Mouse (Mus musculus) stomach, postnatal 0 days (tissue): ENCODE results near the gene Mbnl2. TPM values are rescaled to one million over a fixed set of nuclear protein-coding genes. Genes with fewer than 3 reads are reported as not detected.

Experiments used
- ATAC-seq: fragments of 200-750 bp; cut with Nextera tagmentation; 2 replicates; pipeline ENCODE4 v1.8.0; 2017; ENCODE audit not compliant: low FRiP score, low TSS enrichment
- DNase-seq: peaks from one replicate; pipeline ENCODE4 v3.0.0-alpha.2; 2016; ENCODE audit warnings: low spot score
- H3K27ac ChIP-seq: fragments of 300-500 bp; sonication (generic); replicated peaks from 2 replicates; pipeline ENCODE4 v1.5.1; 2014; ENCODE audit warnings: mild to moderate bottlenecking, control low read depth
- H3K27me3 ChIP-seq: fragments of 300-500 bp; sonication (generic); 2 replicates; pipeline ENCODE4 v1.6.1; 2014; ENCODE audit warnings: low read length; ENCODE audit not compliant: control insufficient read depth, insufficient read depth
- H3K36me3 ChIP-seq: fragments of 300-500 bp; sonication (generic); 2 replicates; pipeline ENCODE4 v1.6.1; 2014; ENCODE audit warnings: low read length, mixed read lengths; ENCODE audit not compliant: control insufficient read depth, insufficient read depth
- H3K4me1 ChIP-seq: fragments of 300-500 bp; sonication (generic); replicated peaks from 2 replicates; pipeline ENCODE4 v1.6.1; 2014; ENCODE audit warnings: antibody characterized with exemption; ENCODE audit not compliant: control insufficient read depth, insufficient read depth
- H3K4me2 ChIP-seq: fragments of 300-500 bp; sonication (generic); replicated peaks from 2 replicates; pipeline ENCODE4 v1.6.1; 2014; ENCODE audit warnings: low read depth, mild to moderate bottlenecking, control low read depth, moderate library complexity
- H3K4me3 ChIP-seq: fragments of 300-500 bp; sonication (generic); 2 replicates; pipeline ENCODE4 v1.5.1; 2014; ENCODE audit warnings: low read depth, low read length, control low read depth
- H3K9ac ChIP-seq: fragments of 300-500 bp; sonication (generic); 2 replicates; pipeline ENCODE4 v1.6.1; 2014; ENCODE audit warnings: mild to moderate bottlenecking, low read length, control low read depth, mixed read lengths
- H3K9me3 ChIP-seq: fragments of 300-500 bp; sonication (generic); 2 replicates; pipeline ENCODE4 v1.6.1; 2016; ENCODE audit warnings: low read length; ENCODE audit not compliant: control insufficient read depth
- CTCF ChIP-seq: IDR thresholded peaks from 2 replicates; pipeline ENCODE4 v1.5.1; 2016; ENCODE audit warnings: antibody characterized with exemption, low read depth, mild to moderate bottlenecking, moderate library complexity
- EP300 ChIP-seq: optimal IDR thresholded peaks from 2 replicates; pipeline ENCODE3; 2016; ENCODE audit warnings: antibody characterized with exemption
- WGBS: fragments of 180-500 bp; shearing (Covaris S2); extraction: QIAGEN DNeasy Blood & Tissue Kit; methylation state at CpG from one replicate; pipeline ENCODE4 v1.1.7; 2014; 5-methylcytosine and 5-hydroxymethylcytosine counted together
- polyA plus RNA-seq: library from polyadenylated mRNA; unstranded; fragments of >200 nt; fragmentation: Nextera tagmentation; extraction: Ambion mirVana; gene quantifications from 2 replicates; pipeline ENCODE4 v1.2.1, GENCODE M21; 2015

Mbnl2 gene
- polyA plus RNA-seq, 1 experiment from 2014 or later = 104 TPM

GRCm38 (mm10) chr14:120336841-120337240 lies 61.4 kb downstream of the Mbnl2 start:
- no peak for DNase-seq
- Histone ChIP-seq H3K9ac (no peak overlapping the region), H3K36me3 (no peaks in the 10 kb centered on the region; the same call in 1 of the 2 replicates), H3K27ac (peak overlapping the region; percentile 75; the same call in 1 of the 2 replicates), H3K9me3 (no peaks in the 10 kb centered on the region), H3K4me2 (no peak overlapping the region), H3K4me1 (peaks cover 9% of the 10 kb centered on the region), H3K27me3 (no peaks in the 10 kb centered on the region), H3K4me3 (no peak overlapping the region)
- no peak for TF ChIP-seq CTCF
- TF ChIP-seq EP300 = no peak
- WGBS = 54% methylated on average over 8 of the region's 8 CpGs
- no peak for ATAC-seq

GRCm38 (mm10) chr14:120337731-120338462 lies 62.4 kb downstream of the Mbnl2 start:
- Histone ChIP-seq H3K4me1 (peaks cover 9% of the 10 kb centered on the region), H3K27ac (peak overlapping the region; percentile 75), H3K27me3 (no peaks in the 10 kb centered on the region), H3K9ac (no peak overlapping the region), H3K4me3 (no peak overlapping the region), H3K9me3 (no peaks in the 10 kb centered on the region), H3K36me3 (no peaks in the 10 kb centered on the region; the same call in 1 of the 2 replicates), H3K4me2 (no peak overlapping the region)
- DNase-seq = peak; percentile 63
- TF ChIP-seq EP300 (no peak), CTCF (no peak)
- ATAC-seq = peak; percentile 85
- WGBS = 22% methylated on average over 7 of the region's 7 CpGs

- 66% methylated on average over 3 of the region's 3 CpGs for WGBS
- H3K4me1 ChIP-seq = peaks cover 9% of the 10 kb centered on the region
- no peak overlapping the region for H3K4me3 ChIP-seq
- no peaks in the 10 kb centered on the region; the same call in 1 of the 2 replicates for H3K36me3 ChIP-seq
- peak overlapping the region; percentile 75 for H3K27ac ChIP-seq
- no peak overlapping the region for H3K9ac ChIP-seq
- ATAC-seq = no peak
- no peaks in the 10 kb centered on the region for H3K27me3 ChIP-seq
- no peak overlapping the region for H3K4me2 ChIP-seq
- no peak for TF ChIP-seq EP300
- TF ChIP-seq CTCF = no peak
- H3K9me3 ChIP-seq = no peaks in the 10 kb centered on the region
- DNase-seq = no peak
Measured at GRCm38 (mm10) chr14:120338706-120339105, 63.2 kb downstream of the Mbnl2 start.

- peaks cover 5% of the 10 kb centered on the region; the same call in 1 of the 2 replicates for H3K36me3 ChIP-seq
- 49% methylated on average over 6 of the region's 6 CpGs for WGBS
- no peak overlapping the region for H3K9ac ChIP-seq
- no peak overlapping the region for H3K4me3 ChIP-seq
- H3K9me3 ChIP-seq = peaks cover 5% of the 10 kb centered on the region; the same call in 1 of the 2 replicates
- H3K27ac ChIP-seq = 0 out of 2 replicates have a peak overlapping the region, but pooled peaks have one; percentile 31
- 0 out of 2 replicates have a peak overlapping the region, but pooled peaks have one; percentile 2 for H3K4me2 ChIP-seq
- ATAC-seq = peak; percentile 28; the same call in 1 of the 2 replicates
- TF ChIP-seq EP300 = no peak
- TF ChIP-seq CTCF = no peak
- DNase-seq = no peak
- H3K27me3 ChIP-seq = no peaks in the 10 kb centered on the region
- H3K4me1 ChIP-seq = peaks cover 3% of the 10 kb centered on the region; the same call in 1 of the 2 replicates
Measured at GRCm38 (mm10) chr14:120341912-120342311, 66.4 kb downstream of the Mbnl2 start.

- H3K27me3 ChIP-seq = no peaks in the 10 kb centered on the region
- no peak overlapping the region for H3K9ac ChIP-seq
- peaks cover 6% of the 10 kb centered on the region; the same call in 1 of the 2 replicates for H3K9me3 ChIP-seq
- H3K27ac ChIP-seq = no peak overlapping the region
- H3K4me3 ChIP-seq = no peak overlapping the region
- peaks cover 1% of the 10 kb centered on the region; the same call in 1 of the 2 replicates for H3K4me1 ChIP-seq
- peaks cover 7% of the 10 kb centered on the region; the same call in 1 of the 2 replicates for H3K36me3 ChIP-seq
- TF ChIP-seq EP300 = no peak
- TF ChIP-seq CTCF = no peak
- no peak for DNase-seq
- H3K4me2 ChIP-seq = no peak overlapping the region
- WGBS = 38% methylated on average over 7 of the region's 7 CpGs
- peak; percentile 53; the same call in 1 of the 2 replicates for ATAC-seq
Measured at GRCm38 (mm10) chr14:120342321-120342720, 66.9 kb downstream of the Mbnl2 start.

GRCm38 (mm10) chr14:120344641-120345040 lies 69.2 kb downstream of the Mbnl2 start:
- DNase-seq (no peak), ATAC-seq (no peak)
- H3K36me3 ChIP-seq = peaks cover 9% of the 10 kb centered on the region; the same call in 1 of the 2 replicates
- no peaks in the 10 kb centered on the region for H3K27me3 ChIP-seq
- 96% methylated on average over 4 of the region's 4 CpGs for WGBS
- no peak overlapping the region for H3K27ac ChIP-seq
- H3K4me2 ChIP-seq = no peak overlapping the region
- peaks cover 6% of the 10 kb centered on the region; the same call in 1 of the 2 replicates for H3K9me3 ChIP-seq
- TF ChIP-seq CTCF = no peak
- TF ChIP-seq EP300 = no peak
- no peak overlapping the region for H3K4me3 ChIP-seq
- no peaks in the 10 kb centered on the region for H3K4me1 ChIP-seq
- H3K9ac ChIP-seq = no peak overlapping the region
